Mouse (Mus musculus) neural tube, embryonic 14.5 days (tissue): Measurements from ENCODE around the gene St7. TPM values are rescaled to one million over a fixed set of nuclear protein-coding genes. Genes with fewer than 3 reads are reported as not detected.

ENCODE experiments used
- ATAC-seq: fragments of 200-750 bp; cut with Nextera tagmentation; 2 replicates; pipeline ENCODE4 v1.8.0; 2017; ENCODE audit warnings: low read depth, mild to moderate bottlenecking, moderate TSS enrichment, moderate library complexity
- H3K27ac ChIP-seq: fragments of 300-500 bp; sonication (generic); 2 replicates; pipeline ENCODE4 v1.5.1; 2014; ENCODE audit warnings: low read depth, mild to moderate bottlenecking, control low read depth, low read length, moderate library complexity, mixed read lengths
- H3K27me3 ChIP-seq: fragments of 300-500 bp; sonication (generic); 2 replicates; pipeline ENCODE4 v1.6.1; 2014; ENCODE audit warnings: low read length; ENCODE audit not compliant: control insufficient read depth, insufficient read depth
- H3K36me3 ChIP-seq: fragments of 300-500 bp; sonication (generic); 2 replicates; pipeline ENCODE4 v1.6.1; 2014; ENCODE audit warnings: low read length, mixed read lengths; ENCODE audit not compliant: control insufficient read depth, insufficient read depth
- H3K4me1 ChIP-seq: fragments of 300-500 bp; sonication (generic); 2 replicates; pipeline ENCODE4 v1.6.1; 2014; ENCODE audit warnings: low read length; ENCODE audit not compliant: control insufficient read depth, insufficient read depth
- H3K4me2 ChIP-seq: fragments of 300-500 bp; sonication (generic); 2 replicates; pipeline ENCODE4 v1.6.1; 2014; ENCODE audit warnings: mild to moderate bottlenecking, low read depth, low read length, control low read depth
- H3K4me3 ChIP-seq: fragments of 300-500 bp; sonication (generic); 2 replicates; pipeline ENCODE4 v1.5.1; 2014; ENCODE audit warnings: low read depth, low read length, control low read depth, mixed read lengths
- H3K9ac ChIP-seq: fragments of 300-500 bp; sonication (generic); replicated peaks from 2 replicates; pipeline ENCODE4 v1.6.1; 2014; ENCODE audit warnings: low read depth, mild to moderate bottlenecking, control low read depth, low read length, mixed read lengths
- H3K9me3 ChIP-seq: fragments of 300-500 bp; sonication (generic); 2 replicates; pipeline ENCODE4 v1.6.1; 2016; ENCODE audit warnings: low read length; ENCODE audit not compliant: control insufficient read depth
- WGBS: fragments of 180-500 bp; shearing (Covaris S2); extraction: QIAGEN DNeasy Blood & Tissue Kit; methylation state at CpG from one replicate; pipeline ENCODE4 v1.1.7; 2014; 5-methylcytosine and 5-hydroxymethylcytosine counted together
- polyA plus RNA-seq: library from polyadenylated mRNA; unstranded; fragments of >200 nt; fragmentation: Nextera tagmentation; extraction: Ambion mirVana; gene quantifications from 2 replicates; pipeline ENCODE4 v1.2.1, GENCODE M21; 2014

Gene St7
- polyA plus RNA-seq, 1 experiment from 2014 or later = 71.9 TPM

- Histone ChIP-seq H3K9me3 (no peaks in the 10 kb centered on the region), H3K4me2 (0 out of 2 replicates have a peak overlapping the region, but pooled peaks have one; percentile 4), H3K27ac (no peak overlapping the region), H3K9ac (no peak overlapping the region), H3K27me3 (no peaks in the 10 kb centered on the region), H3K4me3 (no peak overlapping the region), H3K36me3 (no peaks in the 10 kb centered on the region), H3K4me1 (peaks cover 12% of the 10 kb centered on the region; the same call in 1 of the 2 replicates)
- WGBS = 78% methylated on average over 9 of the region's 9 CpGs
- peak; percentile 26; the same call in 1 of the 2 replicates for ATAC-seq
These were observed 77.4 kb downstream of the St7 start for GRCm38 (mm10) chr6:17769972-17770644.

DNA sequence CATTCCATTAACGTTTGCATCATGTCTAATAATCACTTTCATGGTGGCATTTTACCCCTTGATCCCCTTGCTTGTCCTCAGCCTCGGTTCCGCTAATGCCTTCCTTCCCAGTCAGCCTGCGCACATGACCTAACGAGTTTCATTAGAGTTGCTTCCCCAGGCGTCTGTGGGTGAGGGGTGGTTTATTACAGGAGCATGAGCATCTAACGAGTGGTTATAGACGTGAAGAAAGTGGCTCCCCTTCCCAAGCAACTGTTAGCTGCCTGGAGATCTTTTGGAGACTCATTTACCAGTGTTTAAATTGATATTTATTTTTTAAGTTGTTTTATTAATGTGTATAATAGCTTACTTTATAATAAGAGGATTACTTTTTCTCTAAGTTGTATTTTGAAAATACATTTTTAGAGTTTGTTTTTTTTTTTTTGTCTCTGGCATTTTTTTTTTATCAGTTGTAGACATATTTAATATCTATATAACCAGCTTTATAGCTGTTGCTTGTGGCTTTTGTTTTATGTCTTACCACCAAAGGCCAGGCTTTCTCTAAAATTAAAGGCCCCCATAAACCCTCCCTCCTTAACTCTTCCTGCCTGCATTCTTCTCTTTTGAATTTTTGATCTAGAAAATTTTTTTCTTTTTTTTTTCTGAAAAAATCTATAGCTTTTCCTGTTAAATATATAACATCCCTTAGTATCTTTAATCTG, 78.1 kb downstream of the St7 start:
- Histone ChIP-seq H3K4me1 (peaks cover 9% of the 10 kb centered on the region; the same call in 1 of the 2 replicates), H3K4me3 (no peak overlapping the region), H3K9me3 (no peaks in the 10 kb centered on the region), H3K4me2 (0 out of 2 replicates have a peak overlapping the region, but pooled peaks have one; percentile 4), H3K27me3 (no peaks in the 10 kb centered on the region), H3K9ac (no peak overlapping the region), H3K36me3 (no peaks in the 10 kb centered on the region), H3K27ac (no peak overlapping the region)
- WGBS = 20% methylated on average over 8 of the region's 8 CpGs
- ATAC-seq = peak; percentile 48; the same call in 1 of the 2 replicates

- Histone ChIP-seq H3K9ac (no peak overlapping the region), H3K27ac (no peak overlapping the region), H3K4me3 (no peak overlapping the region), H3K27me3 (no peaks in the 10 kb centered on the region), H3K36me3 (no peaks in the 10 kb centered on the region), H3K9me3 (no peaks in the 10 kb centered on the region), H3K4me1 (peaks cover 9% of the 10 kb centered on the region; the same call in 1 of the 2 replicates), H3K4me2 (no peak overlapping the region)
- 64% methylated on average over 1 of the region's 1 CpGs for WGBS
- ATAC-seq = no peak
These were observed 78.7 kb downstream of the St7 start for GRCm38 (mm10) chr6:17771456-17771855.

- Histone ChIP-seq H3K4me3 (no peak overlapping the region), H3K9me3 (no peaks in the 10 kb centered on the region), H3K27ac (no peak overlapping the region), H3K4me2 (no peak overlapping the region), H3K9ac (no peak overlapping the region), H3K4me1 (peaks cover 9% of the 10 kb centered on the region; the same call in 1 of the 2 replicates), H3K27me3 (no peaks in the 10 kb centered on the region), H3K36me3 (no peaks in the 10 kb centered on the region)
- 70% methylated on average over 3 of the region's 3 CpGs for WGBS
- ATAC-seq = no peak
These were observed 79.8 kb downstream of the St7 start for GRCm38 (mm10) chr6:17772514-17772913.

DNA sequence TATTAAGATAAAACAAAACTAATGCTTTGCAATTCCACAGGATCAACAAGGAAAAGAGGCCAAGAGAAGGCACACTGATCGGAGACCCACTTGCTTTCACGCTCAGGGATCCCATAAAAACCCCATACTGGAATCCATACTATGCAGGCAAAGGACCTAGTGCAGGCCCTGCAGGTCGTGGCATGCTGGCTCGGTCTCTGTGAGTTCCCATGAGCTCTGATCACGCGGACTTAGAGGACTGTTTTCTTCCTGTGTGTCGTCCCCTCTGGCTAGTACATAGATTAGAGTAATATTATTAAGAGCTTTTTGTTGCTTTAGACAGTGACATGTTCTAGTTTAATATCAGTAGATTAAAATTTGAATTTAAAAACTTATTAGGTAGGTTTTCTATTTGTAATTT, 83.3 kb downstream of the St7 start:
- H3K27ac ChIP-seq = no peak overlapping the region
- H3K4me2 ChIP-seq = no peak overlapping the region
- no peak overlapping the region for H3K4me3 ChIP-seq
- no peak for ATAC-seq
- no peak overlapping the region for H3K9ac ChIP-seq
- no peaks in the 10 kb centered on the region for H3K4me1 ChIP-seq
- H3K36me3 ChIP-seq = no peaks in the 10 kb centered on the region
- no peaks in the 10 kb centered on the region for H3K27me3 ChIP-seq
- WGBS = 67% methylated on average over 7 of the region's 7 CpGs
- H3K9me3 ChIP-seq = no peaks in the 10 kb centered on the region

DNA sequence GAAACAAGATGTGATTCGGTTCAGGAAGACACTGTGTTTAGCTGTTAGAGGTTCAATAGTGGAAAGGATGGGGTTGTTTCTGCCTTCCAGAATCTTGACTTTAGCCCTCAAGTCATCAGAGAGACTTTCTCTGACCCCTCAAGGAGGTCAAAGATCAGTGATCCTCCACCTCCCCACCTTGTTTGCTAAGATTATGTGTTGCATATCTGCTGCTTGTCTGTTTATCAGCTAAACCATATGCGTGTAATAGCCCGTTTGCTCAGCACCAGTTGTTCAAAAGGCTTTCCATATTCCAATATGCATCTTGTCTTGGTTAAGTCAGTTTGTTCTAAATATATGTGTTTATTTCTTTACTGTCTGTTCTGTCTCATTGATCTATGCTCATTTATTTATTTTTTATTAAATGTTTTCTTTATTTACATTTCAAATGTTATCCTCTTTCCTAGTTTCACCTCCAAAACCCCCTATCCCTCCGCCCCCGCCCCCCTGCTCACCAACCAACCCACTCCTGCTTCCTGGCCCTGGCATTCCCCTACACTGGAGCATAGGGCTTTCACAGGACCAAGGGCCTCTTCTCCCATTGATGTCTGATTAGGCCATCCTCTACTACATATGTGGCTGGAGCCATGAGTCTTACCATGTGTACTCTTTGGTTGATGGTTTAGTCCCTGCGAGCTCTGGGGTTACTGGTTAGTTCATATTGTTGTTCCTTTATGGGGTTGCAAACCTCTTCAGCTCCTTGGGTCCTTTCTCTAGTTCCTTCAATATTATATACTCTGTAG, 84.5 kb downstream of the St7 start:
- Histone ChIP-seq H3K27me3 (no peaks in the 10 kb centered on the region), H3K4me2 (no peak overlapping the region), H3K9me3 (no peaks in the 10 kb centered on the region), H3K36me3 (no peaks in the 10 kb centered on the region), H3K4me1 (no peaks in the 10 kb centered on the region), H3K4me3 (no peak overlapping the region), H3K9ac (no peak overlapping the region), H3K27ac (no peak overlapping the region)
- no peak for ATAC-seq
- 95% methylated on average over 6 of the region's 6 CpGs for WGBS

- H3K27ac ChIP-seq = no peak overlapping the region
- H3K9me3 ChIP-seq = no peaks in the 10 kb centered on the region
- 97% methylated on average over 3 of the region's 3 CpGs for WGBS
- H3K27me3 ChIP-seq = no peaks in the 10 kb centered on the region
- ATAC-seq = no peak
- no peaks in the 10 kb centered on the region for H3K4me1 ChIP-seq
- no peak overlapping the region for H3K4me2 ChIP-seq
- H3K4me3 ChIP-seq = no peak overlapping the region
- no peak overlapping the region for H3K9ac ChIP-seq
- H3K36me3 ChIP-seq = no peaks in the 10 kb centered on the region
These were observed 86.0 kb downstream of the St7 start for GRCm38 (mm10) chr6:17778648-17779202.

- Histone ChIP-seq H3K27ac (no peak overlapping the region), H3K4me1 (no peaks in the 10 kb centered on the region), H3K4me3 (no peak overlapping the region), H3K9ac (no peak overlapping the region), H3K9me3 (no peaks in the 10 kb centered on the region; the same call in 1 of the 2 replicates), H3K4me2 (no peak overlapping the region), H3K36me3 (no peaks in the 10 kb centered on the region), H3K27me3 (no peaks in the 10 kb centered on the region)
- 78% methylated on average over 1 of the region's 1 CpGs for WGBS
- no peak for ATAC-seq
These were observed 90.8 kb downstream of the St7 start for GRCm38 (mm10) chr6:17783511-17783910.
